Mouse (Mus musculus) forebrain, embryonic 11.5 days (tissue): ENCODE data around the gene Cnih1. TPM values are rescaled to one million over a fixed set of nuclear protein-coding genes. Genes with fewer than 3 reads are reported as not detected.

ENCODE experiments used
- ATAC-seq: fragments of 200-750 bp; cut with Nextera tagmentation; replicated peaks from 2 replicates; pipeline ENCODE4 v1.8.0; 2017; ENCODE audit warnings: moderate TSS enrichment; ENCODE audit not compliant: low FRiP score
- DNase-seq: peaks from one replicate; pipeline ENCODE4 v3.0.0-alpha.2; 2017; ENCODE audit warnings: low spot score
- H3K27ac ChIP-seq: fragments of 300-500 bp; sonication (generic); 2 replicates; pipeline ENCODE4 v1.5.1; 2014; ENCODE audit warnings: low read depth, low read length
- H3K27me3 ChIP-seq: fragments of 300-500 bp; sonication (generic); 2 replicates; pipeline ENCODE4 v1.6.1; 2014; ENCODE audit warnings: mild to moderate bottlenecking, low read length, mixed read lengths; ENCODE audit not compliant: control insufficient read depth, insufficient read depth
- H3K36me3 ChIP-seq: fragments of 300-500 bp; sonication (generic); 2 replicates; pipeline ENCODE4 v1.6.1; 2014; ENCODE audit warnings: mild to moderate bottlenecking, low read length, moderate library complexity, mixed read lengths; ENCODE audit not compliant: control insufficient read depth, insufficient read depth
- H3K4me1 ChIP-seq: fragments of 300-500 bp; sonication (generic); replicated peaks from 2 replicates; pipeline ENCODE4 v1.6.1; 2014; ENCODE audit warnings: low read length, mixed read lengths; ENCODE audit not compliant: control insufficient read depth, insufficient read depth
- H3K4me2 ChIP-seq: fragments of 300-500 bp; sonication (generic); 2 replicates; pipeline ENCODE4 v1.6.1; 2014; ENCODE audit warnings: low read depth, mild to moderate bottlenecking, low read length, moderate library complexity, mixed read lengths; ENCODE audit not compliant: severe bottlenecking
- H3K4me3 ChIP-seq: fragments of 300-500 bp; sonication (generic); 2 replicates; pipeline ENCODE4 v1.5.1; 2014; ENCODE audit warnings: low read depth, low read length
- H3K9ac ChIP-seq: fragments of 300-500 bp; sonication (generic); 2 replicates; pipeline ENCODE4 v1.6.1; 2014; ENCODE audit warnings: low read length
- H3K9me3 ChIP-seq: fragments of 300-500 bp; sonication (generic); 2 replicates; pipeline ENCODE4 v1.6.1; 2016; ENCODE audit warnings: low read length, mixed read lengths; ENCODE audit not compliant: control insufficient read depth
- WGBS: fragments of 180-500 bp; shearing (Covaris S2); extraction: QIAGEN DNeasy Blood & Tissue Kit; methylation state at CpG from one replicate; pipeline ENCODE4 v1.1.7; 2014; 5-methylcytosine and 5-hydroxymethylcytosine counted together
- polyA plus RNA-seq: library from polyadenylated mRNA; unstranded; fragments of >200 nt; fragmentation: Nextera tagmentation; extraction: Ambion mirVana; gene quantifications from 2 replicates; pipeline ENCODE4 v1.2.1, GENCODE M21; 2014

Gene Cnih1
- polyA plus RNA-seq, 1 experiment from 2014 or later: 209 TPM

DNA sequence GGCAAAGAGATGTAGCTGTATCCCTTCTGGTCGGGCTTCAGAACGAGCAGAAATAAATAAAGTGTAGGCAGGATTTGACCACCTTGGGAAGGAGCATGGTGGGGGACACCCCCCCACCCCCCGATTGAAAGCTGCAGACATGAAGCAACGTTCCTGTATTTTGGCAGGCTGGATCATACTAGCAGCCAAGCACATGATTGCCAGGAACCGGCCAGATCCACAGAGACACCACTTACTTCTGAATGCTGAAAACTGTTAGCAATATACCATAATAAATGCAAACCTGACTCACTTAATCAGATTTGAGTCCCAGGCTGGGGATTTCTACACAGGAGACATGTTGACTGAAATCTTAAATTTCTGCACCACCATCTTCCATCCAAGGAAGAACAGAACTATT, 53.9 kb downstream of the Cnih1 start:
- no peaks in the 10 kb centered on the region for H3K27me3 ChIP-seq
- no peak overlapping the region for H3K4me2 ChIP-seq
- no peak overlapping the region for H3K4me3 ChIP-seq
- no peak for ATAC-seq
- H3K9ac ChIP-seq: no peak overlapping the region
- no peak overlapping the region for H3K27ac ChIP-seq
- no peak for DNase-seq
- H3K4me1 ChIP-seq: no peaks in the 10 kb centered on the region
- no peaks in the 10 kb centered on the region for H3K36me3 ChIP-seq
- H3K9me3 ChIP-seq: no peaks in the 10 kb centered on the region
- WGBS: 86% methylated on average over 5 of the region's 5 CpGs

DNA sequence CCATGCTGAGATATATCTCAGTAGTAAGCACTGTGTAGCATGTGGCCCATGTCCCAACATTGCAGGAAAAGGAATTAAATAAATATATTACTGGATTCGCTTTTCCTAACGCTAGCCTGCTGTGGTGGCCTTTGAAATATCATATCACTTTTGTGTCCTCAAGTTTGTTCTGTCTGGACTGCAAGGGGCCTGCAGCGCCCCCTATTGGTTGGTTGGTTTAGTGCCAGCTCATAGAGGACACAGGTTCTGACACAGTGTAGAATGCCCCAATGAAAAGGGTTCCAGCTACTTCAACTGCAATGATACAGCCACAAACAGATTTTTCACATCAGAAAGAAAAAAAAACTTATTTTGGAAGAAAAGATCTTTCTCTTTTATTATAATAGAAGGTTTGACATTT, 62.5 kb downstream of the Cnih1 start:
- DNase-seq (peak; percentile 75), ATAC-seq (no peak)
- Histone ChIP-seq H3K27ac (no peak overlapping the region), H3K9ac (no peak overlapping the region), H3K4me3 (no peak overlapping the region), H3K27me3 (no peaks in the 10 kb centered on the region), H3K4me2 (no peak overlapping the region), H3K36me3 (no peaks in the 10 kb centered on the region), H3K4me1 (no peaks in the 10 kb centered on the region), H3K9me3 (no peaks in the 10 kb centered on the region)
- 62% methylated on average over 3 of the region's 3 CpGs for WGBS

Other genes starting within 250 kb of the Cnih1 start
- 51.8 and 55.5 TPM in 2 replicates for gene Cdkn3, start 27.9 kb downstream of the Cnih1 start, polyA plus RNA-seq
- gene Gmfb, start 33.8 kb upstream of the Cnih1 start, polyA plus RNA-seq: 103 and 116 TPM in 2 replicates
- 30.2 and 33.9 TPM in 2 replicates for gene Cgrrf1, start 43.7 kb upstream of the Cnih1 start, polyA plus RNA-seq
- gene Samd4, start 94.4 kb upstream of the Cnih1 start, polyA plus RNA-seq: 2.9 and 4.2 TPM in 2 replicates